Mouse (Mus musculus): ENCODE measurements around the gene Sumo3. TPM values are rescaled to one million over a fixed set of nuclear protein-coding genes. Genes with fewer than 3 reads are reported as not detected.

The Sumo3 gene
- polyA plus RNA-seq, 1 experiment from 2014 or later, result 340 TPM

- Histone ChIP-seq H3K9ac (ENCODE audit: low read length) (no peak overlapping the region), H3K4me2 (ENCODE audit: low read depth, severe bottlenecking) (no peak overlapping the region), H3K4me1 (ENCODE audit: control insufficient read depth, insufficient read depth, low read length) (no peaks in the 10 kb centered on the region), H3K27me3 (ENCODE audit: control insufficient read depth, insufficient read depth, low read length) (no peaks in the 10 kb centered on the region), H3K27ac (replicated peaks; ENCODE audit: low read depth, low read length) (no peak overlapping the region), H3K36me3 (ENCODE audit: control insufficient read depth, insufficient read depth, low read length) (no peaks in the 10 kb centered on the region), H3K4me3 (ENCODE audit: low read depth, low read length) (no peak overlapping the region), H3K9me3 (ENCODE audit: control insufficient read depth, low read length) (no peaks in the 10 kb centered on the region)
- DNase-seq (ENCODE audit: low spot score) (no peak), ATAC-seq (ENCODE audit: insufficient number of reproducible peaks, low FRiP score, low TSS enrichment, low read depth) (no peak)
- WGBS, result 41% methylated on average over 7 of the region's 7 CpGs
Measured at GRCm38 (mm10) chr10:77569481-77569880, 36.4 kb upstream of the Sumo3 start.

- Histone ChIP-seq H3K4me1 (ENCODE audit: control insufficient read depth, insufficient read depth, low read length) (no peaks in the 10 kb centered on the region), H3K36me3 (ENCODE audit: control insufficient read depth, insufficient read depth, low read length) (no peaks in the 10 kb centered on the region), H3K27me3 (ENCODE audit: control insufficient read depth, insufficient read depth, low read length) (no peaks in the 10 kb centered on the region), H3K9ac (ENCODE audit: low read length) (no peak overlapping the region), H3K4me3 (ENCODE audit: low read depth, low read length) (no peak overlapping the region), H3K4me2 (ENCODE audit: low read depth, severe bottlenecking) (no peak overlapping the region), H3K27ac (replicated peaks; ENCODE audit: low read depth, low read length) (no peak overlapping the region), H3K9me3 (ENCODE audit: control insufficient read depth, low read length) (no peaks in the 10 kb centered on the region)
- 39% methylated on average over 6 of the region's 6 CpGs for WGBS
- ATAC-seq (ENCODE audit: insufficient number of reproducible peaks, low FRiP score, low TSS enrichment, low read depth) (no peak), DNase-seq (ENCODE audit: low spot score) (no peak)
Measured at GRCm38 (mm10) chr10:77569973-77570658, 35.8 kb upstream of the Sumo3 start.

GRCm38 (mm10) chr10:77572225-77572624 lies 33.7 kb upstream of the Sumo3 start:
- Histone ChIP-seq H3K27me3 (ENCODE audit: control insufficient read depth, insufficient read depth, low read length) (no peaks in the 10 kb centered on the region), H3K36me3 (ENCODE audit: control insufficient read depth, insufficient read depth, low read length) (no peaks in the 10 kb centered on the region), H3K9ac (ENCODE audit: low read length) (no peak overlapping the region), H3K4me3 (ENCODE audit: low read depth, low read length) (no peak overlapping the region), H3K4me1 (ENCODE audit: control insufficient read depth, insufficient read depth, low read length) (no peaks in the 10 kb centered on the region), H3K9me3 (ENCODE audit: control insufficient read depth, low read length) (no peaks in the 10 kb centered on the region), H3K27ac (replicated peaks; ENCODE audit: low read depth, low read length) (no peak overlapping the region), H3K4me2 (ENCODE audit: low read depth, severe bottlenecking) (no peak overlapping the region)
- 22% methylated on average over 3 of the region's 3 CpGs for WGBS
- no peak for DNase-seq (ENCODE audit: low spot score)
- no peak for ATAC-seq (ENCODE audit: insufficient number of reproducible peaks, low FRiP score, low TSS enrichment, low read depth)

GRCm38 (mm10) chr10:77573162-77573561 lies 32.7 kb upstream of the Sumo3 start:
- Histone ChIP-seq H3K9me3 (ENCODE audit: control insufficient read depth, low read length) (no peaks in the 10 kb centered on the region), H3K4me1 (ENCODE audit: control insufficient read depth, insufficient read depth, low read length) (no peaks in the 10 kb centered on the region), H3K4me3 (ENCODE audit: low read depth, low read length) (no peak overlapping the region), H3K4me2 (ENCODE audit: low read depth, severe bottlenecking) (no peak overlapping the region), H3K27me3 (ENCODE audit: control insufficient read depth, insufficient read depth, low read length) (no peaks in the 10 kb centered on the region), H3K36me3 (ENCODE audit: control insufficient read depth, insufficient read depth, low read length) (no peaks in the 10 kb centered on the region), H3K9ac (ENCODE audit: low read length) (no peak overlapping the region), H3K27ac (replicated peaks; ENCODE audit: low read depth, low read length) (no peak overlapping the region)
- ATAC-seq (ENCODE audit: insufficient number of reproducible peaks, low FRiP score, low TSS enrichment, low read depth), result no peak
- WGBS, result 83% methylated on average over 1 of the region's 1 CpGs
- DNase-seq (ENCODE audit: low spot score), result no peak

- Histone ChIP-seq H3K27me3 (ENCODE audit: control insufficient read depth, insufficient read depth, low read length) (no peaks in the 10 kb centered on the region), H3K9ac (ENCODE audit: low read length) (no peak overlapping the region), H3K4me1 (ENCODE audit: control insufficient read depth, insufficient read depth, low read length) (peaks cover 2% of the 10 kb centered on the region; the same call in 1 of the 2 replicates), H3K9me3 (ENCODE audit: control insufficient read depth, low read length) (no peaks in the 10 kb centered on the region), H3K27ac (replicated peaks; ENCODE audit: low read depth, low read length) (no peak overlapping the region), H3K4me3 (ENCODE audit: low read depth, low read length) (no peak overlapping the region), H3K36me3 (ENCODE audit: control insufficient read depth, insufficient read depth, low read length) (no peaks in the 10 kb centered on the region), H3K4me2 (ENCODE audit: low read depth, severe bottlenecking) (no peak overlapping the region; the same call in 1 of the 2 replicates)
- ATAC-seq (ENCODE audit: insufficient number of reproducible peaks, low FRiP score, low TSS enrichment, low read depth) (no peak), DNase-seq (ENCODE audit: low spot score) (no peak)
- 64% methylated on average over 10 of the region's 10 CpGs for WGBS
Measured at GRCm38 (mm10) chr10:77580027-77580920, 25.6 kb upstream of the Sumo3 start.

GRCm38 (mm10) chr10:77581023-77581407 lies 24.9 kb upstream of the Sumo3 start:
- ATAC-seq (ENCODE audit: insufficient number of reproducible peaks, low FRiP score, low TSS enrichment, low read depth), result no peak
- WGBS, result 11% methylated on average over 8 of the region's 8 CpGs

GRCm38 (mm10) chr10:77581408-77582284 lies 24.3 kb upstream of the Sumo3 start, which contains the start of gene Pttg1ip:
Gene Pttg1ip (plus strand): TSS chr10:77581720.
- Histone ChIP-seq H3K36me3 (ENCODE audit: control insufficient read depth, insufficient read depth, low read length) (no peaks in the 10 kb centered on the region), H3K4me3 (ENCODE audit: low read depth, low read length) (peak within 1 kb of the TSS; percentile 77), H3K4me2 (ENCODE audit: low read depth, severe bottlenecking) (peak within 1 kb of the TSS; percentile 74), H3K27ac (replicated peaks; ENCODE audit: low read depth, low read length) (peak within 1 kb of the TSS; percentile 82), H3K9me3 (ENCODE audit: control insufficient read depth, low read length) (no peaks in the 10 kb centered on the region), H3K9ac (ENCODE audit: low read length) (peak within 1 kb of the TSS; percentile 82), H3K4me1 (ENCODE audit: control insufficient read depth, insufficient read depth, low read length) (peaks cover 2% of the 10 kb centered on the region; the same call in 1 of the 2 replicates), H3K27me3 (ENCODE audit: control insufficient read depth, insufficient read depth, low read length) (no peaks in the 10 kb centered on the region)
- ATAC-seq (ENCODE audit: insufficient number of reproducible peaks, low FRiP score, low TSS enrichment, low read depth) (peak; percentile 97), DNase-seq (ENCODE audit: low spot score) (peak; percentile 95)
- WGBS, result under 1% methylated on average over 63 of the region's 64 CpGs

More at GRCm38 (mm10) chr10:77581023-77581407, 24.9 kb upstream of the Sumo3 start:
- Histone ChIP-seq H3K4me3 (ENCODE audit: low read depth, low read length) (peak overlapping the region; percentile 77), H3K9ac (ENCODE audit: low read length) (peak overlapping the region; percentile 62), H3K4me2 (ENCODE audit: low read depth, severe bottlenecking) (peak overlapping the region; percentile 74), H3K27ac (replicated peaks; ENCODE audit: low read depth, low read length) (no peak overlapping the region), H3K36me3 (ENCODE audit: control insufficient read depth, insufficient read depth, low read length) (no peaks in the 10 kb centered on the region), H3K27me3 (ENCODE audit: control insufficient read depth, insufficient read depth, low read length) (no peaks in the 10 kb centered on the region), H3K9me3 (ENCODE audit: control insufficient read depth, low read length) (no peaks in the 10 kb centered on the region), H3K4me1 (ENCODE audit: control insufficient read depth, insufficient read depth, low read length) (peaks cover 2% of the 10 kb centered on the region; the same call in 1 of the 2 replicates)
- no peak for DNase-seq (ENCODE audit: low spot score)

GRCm38 (mm10) chr10:77582285-77582618 lies 23.6 kb upstream of the Sumo3 start:
- Histone ChIP-seq H3K4me2 (ENCODE audit: low read depth, severe bottlenecking) (peak overlapping the region; percentile 74), H3K27me3 (ENCODE audit: control insufficient read depth, insufficient read depth, low read length) (no peaks in the 10 kb centered on the region), H3K9me3 (ENCODE audit: control insufficient read depth, low read length) (no peaks in the 10 kb centered on the region), H3K4me1 (ENCODE audit: control insufficient read depth, insufficient read depth, low read length) (peaks cover 2% of the 10 kb centered on the region; the same call in 1 of the 2 replicates), H3K36me3 (ENCODE audit: control insufficient read depth, insufficient read depth, low read length) (peaks cover 2% of the 10 kb centered on the region; the same call in 1 of the 2 replicates), H3K9ac (ENCODE audit: low read length) (peak overlapping the region; percentile 82), H3K4me3 (ENCODE audit: low read depth, low read length) (peak overlapping the region; percentile 77), H3K27ac (replicated peaks; ENCODE audit: low read depth, low read length) (no peak overlapping the region)
- WGBS, result 16% methylated on average over 8 of the region's 8 CpGs
- 0 out of 2 replicates have a peak, but pooled peaks have one; percentile 2 for ATAC-seq (ENCODE audit: insufficient number of reproducible peaks, low FRiP score, low TSS enrichment, low read depth)
- DNase-seq (ENCODE audit: low spot score), result no peak
